Mouse (Mus musculus) left cerebral cortex, postnatal 36 days (tissue): ENCODE results near the gene Slc8a3. TPM values are rescaled to one million over a fixed set of nuclear protein-coding genes. Genes with fewer than 3 reads are reported as not detected.

Source experiments
- DNase-seq, 2 experiments: peaks; one replicate each; pipeline ENCODE4 v3.0.0; 2021 to 2022; ENCODE audit warnings: low spot score in 2 of 2, mixed read lengths in 1 of 2
- intact Hi-C: fragments of 180-260 bp; cut with DNase I; formaldehyde crosslinking; loops from one replicate; pipeline ENCODE4 v1.15.1; 2025
- total RNA-seq, 2 experiments: library from RNA; stranded (reverse); gene quantifications; 2 replicates each; pipeline ENCODE4 v1.2.3; 2021

Slc8a3 gene
- total RNA-seq, 2 experiments from 2014 or later = 19.6 to 22.9 TPM

DNA sequence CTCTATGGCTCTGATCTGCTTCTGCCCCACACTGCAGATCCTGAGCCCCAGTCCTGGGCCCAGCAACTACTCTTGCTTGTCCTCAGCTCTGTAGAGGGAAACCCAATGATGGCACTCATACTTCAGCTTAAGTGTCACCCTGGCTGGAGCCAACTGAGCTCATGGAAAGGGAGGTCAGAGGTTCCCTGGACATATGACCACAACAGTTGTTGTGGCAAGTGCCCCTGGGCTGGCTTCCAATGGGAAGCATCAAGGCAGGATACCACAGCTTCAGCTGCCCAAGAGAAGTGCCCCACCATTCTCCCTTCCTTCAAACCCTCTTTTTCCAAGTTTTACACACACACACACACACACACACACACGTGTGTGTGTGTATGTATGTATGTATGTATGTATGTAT is 88.5 kb downstream of the Slc8a3 start:
- intact Hi-C loops = no loop called here
- no peak for DNase-seq

DNA sequence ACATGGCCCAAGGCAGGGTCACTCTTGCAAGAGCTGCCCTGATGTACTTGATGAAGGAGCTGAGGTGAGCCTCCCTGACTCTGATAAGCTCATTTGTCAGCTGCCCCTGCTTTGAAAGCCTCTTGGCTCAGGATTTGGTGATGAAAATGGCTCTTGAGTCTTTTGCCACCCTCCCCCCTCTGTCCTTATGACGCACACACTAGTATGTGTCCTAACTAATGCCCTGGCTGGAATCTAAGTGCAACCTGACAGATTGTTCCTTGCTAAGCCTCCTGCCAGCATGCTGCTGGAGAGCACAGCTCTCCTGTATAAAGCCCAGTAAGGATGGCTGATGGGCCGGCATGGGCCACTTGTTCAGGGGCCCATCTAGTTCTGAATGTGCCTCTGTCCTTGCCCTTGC is 91.3 kb downstream of the Slc8a3 start:
- DNase-seq = no peak
- intact Hi-C loops = no loop called here

DNA sequence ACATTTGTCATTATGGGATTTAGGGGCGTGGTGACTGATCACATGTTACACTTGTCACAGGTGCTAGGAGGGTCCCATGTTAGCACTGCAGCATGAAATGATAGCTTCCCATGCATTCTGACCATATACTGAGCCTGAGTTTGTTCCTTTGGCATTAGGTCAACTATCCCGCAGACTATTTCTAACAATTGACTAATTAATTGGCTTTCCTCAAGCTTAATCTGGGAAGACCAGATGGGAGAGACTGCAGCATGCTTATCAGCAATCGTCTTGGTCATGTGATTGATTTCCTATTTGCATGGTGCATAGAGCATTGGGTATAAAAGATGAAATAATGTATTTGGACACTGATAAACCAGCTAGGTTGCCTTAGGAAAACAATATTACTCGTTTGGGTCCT is 91.9 kb downstream of the Slc8a3 start:
- DNase-seq = no peak
- intact Hi-C loops = no loop called here

DNA sequence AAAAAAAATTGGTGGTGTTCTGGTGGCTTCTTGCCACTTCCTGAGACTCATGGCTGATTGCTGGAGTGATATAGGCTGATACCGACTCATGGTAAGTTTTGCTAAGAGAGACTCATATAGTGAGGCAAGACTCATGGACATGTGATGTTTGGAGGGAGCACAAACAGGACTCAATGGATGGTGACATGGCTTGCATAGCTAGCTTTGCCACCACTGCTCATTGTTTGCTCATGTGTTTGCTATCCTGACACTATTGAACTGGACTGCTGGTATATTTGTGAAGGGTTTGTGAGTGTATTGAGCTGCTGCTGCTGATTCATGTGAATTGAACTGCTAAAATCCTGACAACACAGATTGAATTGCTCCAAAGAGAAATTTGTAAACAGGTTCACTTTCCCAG is 95.8 kb downstream of the Slc8a3 start:
- intact Hi-C loops = no loop called here
- no peak for DNase-seq

DNA sequence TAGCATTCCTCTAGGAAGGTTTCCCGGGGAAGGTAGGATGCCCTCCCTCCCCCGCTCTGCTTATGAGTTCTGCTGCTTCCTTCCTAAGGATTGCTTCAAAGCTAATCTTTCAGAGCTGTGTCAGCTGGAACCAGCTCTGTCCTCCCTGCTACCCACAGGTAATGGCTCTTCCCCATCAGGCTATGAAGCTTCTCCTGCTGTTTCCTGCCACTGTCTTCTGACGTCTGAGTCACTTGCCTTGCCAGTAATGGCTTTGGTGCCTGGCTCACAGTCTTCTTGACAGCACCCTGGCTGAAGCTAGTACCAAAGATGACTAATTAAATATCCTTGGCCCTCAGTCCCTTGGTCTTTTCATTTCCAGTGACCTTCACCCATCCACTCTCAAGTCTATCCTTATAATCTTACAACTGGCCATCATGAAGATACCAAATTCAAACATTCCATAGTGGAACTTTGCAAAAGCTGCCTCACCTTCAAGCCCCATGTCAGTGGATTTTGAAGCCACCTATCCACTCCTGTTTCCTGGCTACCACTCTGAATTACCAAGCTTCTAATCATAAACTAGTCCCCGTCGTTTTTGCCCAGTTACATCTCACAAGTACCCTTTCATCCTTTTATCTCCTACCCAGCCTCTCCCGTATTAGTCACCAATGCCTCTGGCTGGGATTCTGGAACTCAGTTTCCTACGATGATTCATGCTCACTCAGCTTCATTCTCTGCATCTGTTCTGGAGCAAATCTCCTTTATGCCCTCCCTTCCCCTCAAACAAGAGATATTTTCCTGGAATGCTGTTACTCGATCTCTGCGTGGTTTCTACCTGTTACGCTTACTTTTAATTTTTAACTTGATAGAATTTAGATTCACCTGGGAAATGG is 97.3 kb downstream of the Slc8a3 start:
- DNase-seq = no peak
- intact Hi-C loops = no loop called here

DNA sequence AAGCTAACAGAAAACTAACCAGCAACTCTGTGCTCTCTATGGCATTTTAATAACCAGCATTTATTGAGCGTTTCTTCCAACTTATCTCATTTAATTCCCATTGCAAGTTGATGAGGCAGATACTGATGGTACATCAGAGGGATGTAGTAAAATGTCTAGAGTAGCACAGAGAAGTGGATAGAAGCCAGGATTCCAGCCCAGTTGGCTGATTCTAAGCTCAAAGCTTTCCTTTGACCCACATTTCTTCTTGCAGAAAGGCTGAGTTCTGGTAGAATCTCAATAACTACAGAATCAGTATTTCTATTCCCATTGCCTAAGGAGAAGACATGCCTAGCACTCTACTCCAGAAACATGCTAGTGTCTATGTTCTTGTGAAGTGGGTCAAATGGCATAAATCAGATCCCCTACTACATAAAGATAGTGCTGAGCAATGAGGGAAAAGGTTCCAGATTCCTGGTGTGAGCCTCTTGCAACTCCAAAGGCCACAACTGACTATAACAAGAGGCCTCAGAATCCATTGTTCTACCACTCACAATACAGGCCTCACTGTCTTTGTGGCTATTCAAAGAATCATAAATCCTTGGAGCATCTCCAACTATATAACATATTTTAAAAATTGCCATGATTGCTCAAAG is 99.1 kb downstream of the Slc8a3 start:
- intact Hi-C loops = no loop called here

DNA sequence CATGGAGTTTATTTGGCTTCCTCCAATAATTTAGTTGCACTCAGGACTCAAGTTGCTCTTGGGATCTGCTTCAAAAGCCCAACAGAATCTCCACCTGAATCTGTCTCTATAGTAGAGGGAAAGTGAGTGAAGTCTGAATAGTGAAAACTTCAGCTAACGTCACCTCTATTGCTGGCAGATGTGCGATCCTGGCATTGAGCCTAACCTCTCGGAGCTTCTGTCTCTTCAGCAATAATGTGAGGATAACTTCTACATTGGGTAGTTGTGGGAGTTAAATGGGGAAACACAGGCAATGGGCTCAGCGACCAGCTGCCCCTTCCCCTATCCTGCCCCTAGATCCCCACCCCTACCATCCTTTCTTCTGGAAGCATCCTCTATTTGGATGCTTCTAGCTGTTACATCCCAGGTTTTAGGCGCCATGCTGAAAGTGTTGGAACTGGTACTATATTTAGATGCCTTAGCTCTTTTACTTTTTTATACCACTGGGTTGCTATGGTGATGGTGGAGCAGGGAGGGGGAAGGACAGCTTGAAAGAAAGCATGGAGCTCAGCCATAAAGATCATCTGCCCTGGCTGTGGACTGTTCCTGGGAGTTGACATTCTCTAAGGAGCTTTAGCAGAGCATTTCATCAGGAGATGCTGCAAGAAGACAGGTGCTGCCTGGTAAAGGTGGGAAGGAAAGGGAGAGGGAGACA is 105.1 kb downstream of the Slc8a3 start:
- intact Hi-C loops = loop anchor here (5.0 kb wide), 2 partner anchors 64 to 104 kb away; partner anchors contain the start of gene Slc8a3
- peak; percentile 62 to 74 for DNase-seq

More for the DNA sequence above, 99.1 kb downstream of the Slc8a3 start:
- no peak for DNase-seq

DNA sequence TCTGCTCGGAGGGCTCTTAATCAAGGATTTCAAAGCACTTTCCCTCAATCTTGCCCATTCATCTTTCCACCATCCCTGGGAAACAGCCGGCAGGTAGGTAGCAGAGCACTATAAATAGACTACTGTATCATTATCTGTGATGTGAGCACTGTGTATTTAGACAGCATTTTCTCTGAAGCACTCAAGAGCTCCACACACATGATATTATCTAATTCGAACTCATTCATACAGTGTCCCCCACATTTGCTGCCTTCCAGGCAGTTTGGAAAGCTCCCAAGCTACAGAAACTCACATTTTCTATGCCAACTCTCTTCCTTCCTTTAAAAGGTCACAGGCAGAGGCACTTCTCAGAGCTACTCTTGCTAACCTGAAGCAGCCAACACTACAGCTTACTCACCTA is 106.4 kb downstream of the Slc8a3 start:
- intact Hi-C loops = loop anchor here (5.0 kb wide), 2 partner anchors 66 to 106 kb away; partner anchors contain the start of gene Slc8a3
- DNase-seq = no peak

DNA sequence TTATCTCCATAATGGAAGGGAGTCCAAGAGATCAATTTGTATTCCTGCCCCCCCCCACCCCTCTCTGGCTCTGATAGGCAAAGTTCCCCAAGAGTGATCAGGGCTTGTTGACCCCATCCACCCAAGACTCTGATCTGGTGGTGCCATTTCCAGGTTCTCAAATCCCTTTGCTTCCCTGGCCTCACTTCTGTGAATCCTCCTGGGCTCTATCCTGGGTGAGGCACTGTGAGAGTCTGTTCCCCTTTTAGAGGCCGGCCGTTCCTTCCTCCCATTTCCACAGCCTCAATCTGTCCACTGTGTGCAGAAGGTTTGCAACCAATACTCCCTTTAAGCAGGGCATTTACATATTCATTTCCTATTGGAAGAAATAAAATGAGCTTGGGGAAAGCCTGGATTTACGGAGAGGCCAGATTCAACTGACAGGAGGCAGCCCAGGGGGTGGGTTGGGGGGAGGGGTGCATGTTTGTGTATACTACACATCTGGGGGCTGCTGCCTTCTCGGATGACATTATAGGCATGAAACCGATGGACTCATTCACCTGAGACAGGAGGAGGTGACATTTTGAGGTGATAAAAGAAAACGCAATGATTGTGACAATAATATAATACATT is 106.9 kb downstream of the Slc8a3 start:
- no peak for DNase-seq
- intact Hi-C loops = loop anchor here (5.0 kb wide), 2 partner anchors 66 to 106 kb away; partner anchors contain the start of gene Slc8a3

DNA sequence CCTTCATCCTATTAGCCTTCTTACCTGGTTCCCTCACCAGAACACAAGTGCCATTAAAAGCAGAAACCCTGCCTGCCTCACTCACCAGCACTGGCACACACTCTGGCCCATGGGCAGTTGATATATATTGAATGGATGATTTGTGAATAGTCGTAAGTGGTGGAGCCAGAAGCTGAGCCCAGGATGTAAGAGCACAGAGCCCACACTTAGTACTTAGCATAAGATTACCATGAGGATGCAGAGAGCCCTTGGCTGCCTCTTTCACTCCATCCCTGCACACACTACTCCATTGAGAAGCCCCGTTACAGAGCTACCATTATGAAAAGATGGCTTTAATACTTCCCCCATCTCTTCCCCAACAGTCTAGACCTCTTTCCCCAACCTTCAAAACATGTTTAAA is 108.1 kb downstream of the Slc8a3 start:
- no peak for DNase-seq
- intact Hi-C loops = loop anchor here (5.0 kb wide), 2 partner anchors 67 to 107 kb away; partner anchors contain the start of gene Slc8a3

DNA sequence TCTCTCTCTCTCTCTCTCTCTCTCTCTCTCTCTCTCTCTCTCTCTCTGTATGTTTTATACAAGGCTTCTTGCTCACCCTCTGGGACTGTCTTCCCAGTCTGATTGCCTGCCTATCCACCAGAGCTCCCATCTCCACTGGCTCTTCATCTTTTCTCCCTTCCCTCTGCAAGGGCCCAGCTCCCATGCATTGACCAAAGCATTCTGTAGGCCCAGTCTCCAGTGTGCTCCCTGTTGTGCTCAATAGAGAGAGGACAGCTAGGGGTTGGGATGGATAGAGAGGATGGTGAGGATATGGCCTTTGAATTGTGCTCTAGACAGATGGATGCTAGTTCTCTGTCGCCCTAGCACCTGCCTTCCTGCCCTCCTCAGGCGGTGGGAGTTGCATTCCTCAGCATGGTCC is 109.7 kb downstream of the Slc8a3 start:
- DNase-seq = no peak
- intact Hi-C loops = no loop called here

DNA sequence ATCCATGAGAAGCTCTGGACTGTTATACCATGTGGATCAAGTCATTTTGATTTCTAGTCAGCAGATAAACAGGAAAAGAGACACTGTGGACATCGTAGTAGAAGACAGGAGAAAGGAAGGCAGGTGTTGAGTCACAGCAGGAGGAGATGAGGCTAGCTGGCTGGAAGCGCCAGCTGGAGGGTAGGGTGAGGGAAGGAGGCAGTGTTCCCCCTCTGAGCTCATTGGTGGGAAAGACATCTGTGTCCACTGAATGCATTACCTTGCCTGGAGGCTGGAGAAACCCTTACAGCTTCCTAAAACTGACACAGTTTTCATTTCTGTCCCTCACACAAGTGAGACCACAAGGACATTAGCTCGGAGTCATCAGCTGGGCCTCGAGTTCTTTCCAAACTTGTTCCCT is 113.6 kb downstream of the Slc8a3 start:
- intact Hi-C loops = no loop called here
- DNase-seq = no peak

DNA sequence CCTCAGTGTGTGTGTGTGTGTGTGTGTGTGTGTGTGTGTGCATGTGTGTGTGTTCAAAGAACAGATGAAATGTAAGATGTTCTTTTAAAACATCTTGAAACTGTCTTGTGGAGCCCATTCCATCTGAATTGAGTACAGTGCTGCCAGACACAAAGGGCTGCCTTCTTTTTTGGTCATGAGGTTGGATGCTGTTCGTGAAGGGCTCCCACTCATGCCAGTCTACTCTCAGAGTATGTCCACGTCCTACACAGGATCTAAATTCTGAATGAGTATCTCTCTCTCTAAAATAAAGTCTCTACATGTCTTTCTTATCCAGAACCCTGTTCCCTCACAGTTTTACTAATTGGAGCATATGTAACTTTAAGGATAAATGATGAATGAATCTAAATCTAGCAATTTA is 124.4 kb downstream of the Slc8a3 start:
- no peak for DNase-seq
- intact Hi-C loops = no loop called here

DNA sequence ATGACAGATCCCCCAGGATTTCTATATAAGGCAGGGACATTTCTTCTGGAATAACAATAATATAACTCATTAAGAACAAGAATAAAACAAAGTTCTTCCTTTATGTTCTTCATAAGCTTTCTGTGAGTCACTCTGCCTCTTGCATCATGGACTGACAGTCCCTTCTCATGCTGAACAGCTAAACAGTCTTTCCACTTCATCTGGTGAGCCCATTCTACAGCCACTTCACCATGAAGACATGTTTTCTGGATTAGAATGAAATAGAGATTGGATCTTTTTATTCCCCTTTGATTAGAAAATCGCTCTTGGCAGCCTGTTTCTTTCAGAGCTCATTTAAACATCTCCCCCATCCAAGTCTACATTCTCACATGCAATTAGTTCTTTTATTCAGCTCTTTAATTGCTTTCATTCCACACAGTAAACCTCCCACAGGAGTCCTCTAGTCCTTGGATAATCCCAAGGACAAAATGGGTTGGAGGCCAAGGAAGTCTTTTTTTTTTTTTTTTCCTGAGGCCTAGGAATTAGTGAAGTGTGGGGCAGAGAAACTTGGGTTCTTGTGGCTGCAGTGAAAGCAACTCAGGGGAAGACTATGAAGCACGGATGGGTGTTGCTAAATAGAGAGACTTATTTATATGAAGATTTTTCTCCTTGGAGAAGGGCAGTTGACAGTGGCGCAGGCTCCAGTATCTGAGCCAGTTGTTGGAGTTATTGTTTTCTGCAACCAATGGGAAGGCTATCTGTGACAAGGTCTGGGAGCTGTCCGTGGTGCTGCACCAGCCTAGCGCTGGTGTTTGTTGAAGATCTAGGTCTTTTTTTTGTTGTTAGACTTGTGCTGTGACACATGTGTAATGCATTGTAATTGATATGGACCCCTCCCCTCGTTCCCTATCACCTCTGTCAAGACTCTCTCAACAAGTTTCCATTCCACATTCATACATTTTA is 127.1 kb downstream of the Slc8a3 start:
- no peak for DNase-seq
- intact Hi-C loops = no loop called here

DNA sequence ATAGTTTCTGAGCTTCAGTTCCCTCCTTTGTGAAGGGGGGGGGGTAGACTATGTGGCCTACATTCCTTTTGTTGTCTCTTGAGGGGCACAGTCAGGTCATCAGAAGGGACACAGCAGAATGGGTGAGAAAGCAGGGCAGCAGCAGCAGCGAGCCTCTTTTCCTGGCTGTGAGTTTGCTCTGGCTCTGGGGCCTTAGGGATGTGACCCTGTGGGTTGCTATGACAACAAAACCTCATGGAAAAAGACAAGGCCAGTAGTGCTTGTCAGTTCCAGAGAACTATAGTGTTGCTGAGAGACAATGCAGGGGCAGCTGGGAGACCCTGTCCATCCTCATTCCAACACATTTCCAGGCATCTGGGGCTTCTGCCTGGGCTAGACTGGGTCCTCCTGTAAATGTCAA is 129.8 kb downstream of the Slc8a3 start:
- intact Hi-C loops = no loop called here

DNA sequence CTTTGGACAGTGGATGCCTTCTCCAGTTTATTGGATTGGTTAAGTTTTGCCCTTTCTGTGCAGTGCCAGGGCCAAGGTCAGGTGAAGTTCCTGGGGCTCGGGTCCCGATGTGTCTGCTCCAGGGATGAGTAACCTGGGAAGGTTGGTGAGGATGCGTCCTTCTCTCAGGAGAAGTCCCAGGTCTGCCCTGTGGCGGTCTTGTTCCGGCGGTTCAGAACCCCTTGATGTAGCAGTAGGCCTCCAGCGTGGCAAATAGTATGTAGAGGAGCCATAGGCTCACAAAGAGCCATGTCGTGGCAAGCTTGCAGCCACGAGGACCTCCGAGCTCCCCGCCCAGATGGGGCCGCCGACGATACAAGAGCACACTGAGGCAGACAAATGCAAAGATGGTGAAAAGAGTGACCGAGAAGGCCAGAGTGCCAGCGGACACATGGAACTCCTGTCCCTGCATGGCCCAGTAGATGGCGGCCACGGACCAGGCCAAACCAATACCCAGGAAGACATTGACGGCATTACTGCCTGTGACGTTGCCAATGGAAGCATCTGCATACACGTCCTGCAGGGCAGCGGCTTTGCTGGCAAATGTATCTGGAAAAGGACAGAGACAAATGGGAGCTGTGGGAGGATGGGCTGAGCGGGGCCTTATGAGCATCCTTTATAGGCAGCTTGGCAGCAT is 133.6 kb downstream of the Slc8a3 start:
- intact Hi-C loops = loop anchor here (1.0 to 5.0 kb wide), 2 partner anchors 133 to 203 kb away; partner anchors contain the start of gene Slc8a3
- peak; percentile 72 to 76 for DNase-seq

More for the DNA sequence above, 129.8 kb downstream of the Slc8a3 start:
- DNase-seq = no peak

DNA sequence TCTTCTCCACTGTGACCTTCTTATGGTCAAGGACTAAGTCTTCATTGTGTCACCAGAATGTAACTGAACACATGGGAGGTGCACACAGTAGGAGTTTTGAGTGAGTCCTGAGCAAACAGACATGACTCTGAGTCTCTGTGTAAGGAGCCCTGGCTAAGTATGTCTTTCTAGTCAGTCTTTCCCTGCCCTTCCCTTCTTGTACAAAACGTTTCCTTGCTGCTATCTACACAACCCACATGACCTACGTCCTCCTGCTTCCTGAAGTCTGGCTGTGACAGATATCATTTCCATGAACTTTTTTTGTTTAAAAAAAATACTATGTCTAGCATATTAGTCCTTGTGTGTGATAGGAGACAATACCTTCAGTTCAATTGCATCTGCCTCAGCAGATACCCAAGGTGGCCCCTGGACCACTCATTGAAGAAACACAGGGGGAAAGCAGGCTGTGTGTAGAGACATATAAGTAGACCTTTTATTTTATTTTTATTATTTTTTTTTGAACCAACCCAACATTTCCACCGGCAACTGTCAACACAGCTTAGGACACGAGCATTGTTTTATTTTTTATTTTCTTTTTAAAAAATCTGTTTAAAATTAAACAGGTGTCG is 135.4 kb downstream of the Slc8a3 start:
- intact Hi-C loops = loop anchor here (5.0 kb wide), 1 partner anchor 135 kb away; the partner anchor contains the start of gene Slc8a3
- no peak for DNase-seq

DNA sequence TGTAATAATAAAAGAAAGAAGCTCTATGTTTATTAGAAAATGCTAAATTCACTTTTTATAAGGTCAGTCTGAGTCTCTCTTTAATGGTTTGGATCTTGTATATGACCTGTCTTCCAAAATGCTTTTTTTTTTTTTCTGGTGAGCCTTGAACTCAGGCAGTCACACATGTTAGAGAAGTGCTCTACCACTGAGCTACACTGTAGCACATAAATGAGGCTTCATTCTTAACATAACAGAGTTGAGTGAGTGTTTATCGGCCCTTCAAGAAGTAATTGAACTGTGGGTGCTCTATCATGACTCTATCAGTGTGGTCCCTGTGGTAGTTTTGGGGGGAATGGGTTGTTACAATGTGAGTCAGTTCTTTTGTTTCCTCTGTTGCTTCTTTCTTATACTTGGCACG is 139.0 kb downstream of the Slc8a3 start:
- intact Hi-C loops = no loop called here
- DNase-seq = no peak
